ENCODE assay signal across 8 mouse cellular contexts in the genomic region with DNA sequence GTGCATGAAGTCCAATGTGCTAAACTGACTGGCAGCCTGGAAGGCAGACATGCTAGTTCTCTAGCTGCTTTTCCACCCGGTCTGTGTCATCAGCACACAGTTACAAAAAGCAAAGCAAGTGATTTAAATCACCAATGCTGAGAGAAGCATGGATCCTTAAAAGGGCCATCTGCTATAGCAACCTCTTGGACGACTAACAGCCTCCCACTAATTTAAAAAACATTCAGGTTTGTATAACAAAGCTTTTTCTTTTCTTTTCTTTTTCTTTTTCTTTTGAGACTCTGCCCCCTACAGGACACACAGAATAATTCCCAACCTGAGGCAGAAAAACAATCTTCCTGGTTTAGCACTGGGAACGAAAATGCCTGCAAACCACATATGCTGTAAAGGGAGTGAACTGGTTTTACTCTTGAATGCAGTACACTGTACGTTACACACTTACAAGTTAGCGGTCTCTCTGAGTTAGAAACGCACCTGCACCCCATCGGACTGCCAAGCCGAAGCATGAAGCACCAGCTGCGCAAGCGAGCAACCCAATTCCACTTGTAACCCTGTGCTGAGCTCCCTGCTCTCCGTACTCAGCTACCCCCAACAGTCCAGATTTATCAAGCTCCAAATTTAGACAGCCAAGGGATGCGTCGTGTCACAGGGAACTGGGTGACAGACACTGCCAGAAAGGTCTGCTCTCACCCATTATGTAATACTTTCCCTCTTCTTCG. TPM values are rescaled to one million over a fixed set of nuclear protein-coding genes. Genes with fewer than 3 reads are reported as not detected.
DNase-seq lines count a peak whose midpoint lies in the region; ATAC-seq and TF ChIP-seq lines count a peak whose summit lies in the region.

No protein-coding gene starts in this region.

- H3K4me2 ChIP-seq in embryonic facial prominence, embryonic 14.5 days (ENCODE audit: low read depth, low read length) = 0 out of 2 replicates have a peak overlapping the region, but pooled peaks have one; percentile 6
- H3K4me2 ChIP-seq in hindbrain, embryonic 13.5 days = no peak overlapping the region

- 49% methylated on average over 14 of the region's 14 CpGs for WGBS in embryonic facial prominence, embryonic 14.5 days
- WGBS in hindbrain, embryonic 13.5 days = 52% methylated on average over 14 of the region's 14 CpGs

- H3K4me1 ChIP-seq in embryonic facial prominence, embryonic 14.5 days (ENCODE audit: control insufficient read depth, insufficient read depth, low read length) = peaks cover 4% of the 10 kb centered on the region; the same call in 1 of the 2 replicates
- peaks cover 18% of the 10 kb centered on the region for H3K4me1 ChIP-seq in hindbrain, embryonic 13.5 days (replicated peaks)

- no peaks in the 10 kb centered on the region for H3K9me3 ChIP-seq in embryonic facial prominence, embryonic 14.5 days (ENCODE audit: control insufficient read depth, low read length)
- H3K9me3 ChIP-seq in hindbrain, embryonic 13.5 days = no peaks in the 10 kb centered on the region

- no peak overlapping the region for H3K9ac ChIP-seq in embryonic facial prominence, embryonic 14.5 days (ENCODE audit: low read depth, low read length)
- H3K9ac ChIP-seq in hindbrain, embryonic 13.5 days = no peak overlapping the region

- POLR2A ChIA-PET in Patski (lab: Charles Lee) = no interaction called here

- H3K4me3 ChIP-seq in embryonic facial prominence, embryonic 14.5 days (ENCODE audit: low read depth, low read length) = no peak overlapping the region
- no peak overlapping the region for H3K4me3 ChIP-seq in hindbrain, embryonic 13.5 days
- peak overlapping the region; percentile 2; the same call in 1 of the 2 replicates for H3K4me3 ChIP-seq in left cerebral cortex, adult 2 months

- DNase-seq in gastrocnemius, postnatal 25 days = peak; percentile 28
- no peak for DNase-seq in gastrocnemius, postnatal 14 days
- no peak for DNase-seq in Patski (ENCODE audit: low read depth, low spot score)
- peak; percentile 75 for DNase-seq in embryonic facial prominence, embryonic 14.5 days (ENCODE audit: low spot score)
- DNase-seq in left cerebral cortex, adult 2 months (ENCODE audit: extremely low spot score in 1 of 2, low spot score in 2 of 2) = peak; percentile 38 to 50
- peak; percentile 44 for DNase-seq in naive thymus-derived CD4-positive, alpha-beta T cell, adult 2 months (ENCODE audit: low read depth)
- no peak for DNase-seq in spleen, postnatal 36 days (ENCODE audit: low spot score in 2 of 2)

- ATAC-seq in Patski = no peak
- ATAC-seq in embryonic facial prominence, embryonic 14.5 days (ENCODE audit: low read depth) = peak; percentile 58
- peak; percentile 59; the same call in 1 of the 2 replicates for ATAC-seq in hindbrain, embryonic 13.5 days (ENCODE audit: low FRiP score)

- H3K27me3 ChIP-seq in Patski = no peaks in the 10 kb centered on the region
- 0 out of 2 replicates have a peak, but pooled peaks cover 4% of the 10 kb centered on the region for H3K27me3 ChIP-seq in embryonic facial prominence, embryonic 14.5 days (replicated peaks; ENCODE audit: control insufficient read depth, insufficient read depth, low read length)
- peaks cover 54% of the 10 kb centered on the region for H3K27me3 ChIP-seq in hindbrain, embryonic 13.5 days

- H3K36me3 ChIP-seq in embryonic facial prominence, embryonic 14.5 days (ENCODE audit: control insufficient read depth, insufficient read depth, low read length) = peaks cover 5% of the 10 kb centered on the region
- H3K36me3 ChIP-seq in hindbrain, embryonic 13.5 days = peaks cover 13% of the 10 kb centered on the region

- intact Hi-C loops in gastrocnemius, postnatal 14 days (cut with DNase I; ENCODE audit: low total_unique reads) = loop anchor here (5.0 kb wide), 2 partner anchors 182 to 197 kb away; partner anchors contain the start of gene Fzd5
- intact Hi-C loops in left cerebral cortex, adult 2 months (cut with DNase I) = loop anchor here (2.0 to 5.0 kb wide), 5 partner anchors 67 to 302 kb away; partner anchors contain the start of genes Fzd5 and Mettl21a

- no peak overlapping the region; the same call in 1 of the 2 replicates for H3K27ac ChIP-seq in embryonic facial prominence, embryonic 14.5 days (replicated peaks; ENCODE audit: low read depth, low read length)
- H3K27ac ChIP-seq in hindbrain, embryonic 13.5 days = no peak overlapping the region
- H3K27ac ChIP-seq in left cerebral cortex, adult 2 months = peak overlapping the region; percentile 48

- CTCF ChIA-PET in Patski (lab: Charles Lee) = interaction anchor here (0.7 to 2.1 kb wide), 36 partner anchors 10 to 302 kb away, joined by 3 to 18 read pairs (median 4); partner anchors contain the start of genes Fzd5 and Mettl21a

- in situ Hi-C loops in Patski (cut with MboI; ENCODE audit: low pct_unique_long_range_greater_than_20kb) = no loop called here

- TF ChIP-seq CTCF in Patski (IDR thresholded peaks at IDR 0.05) = peak; percentile 68
- TF ChIP-seq CTCF in left cerebral cortex, adult 2 months (IDR thresholded peaks at IDR 0.05) = peak; percentile 83

RNA-seq across cellular contexts. Expression of gene Plekhm3, which starts 37.7 kb away (rescaled TPM):
- total RNA-seq in gastrocnemius, postnatal 25 days (2021) = 1 to 10 TPM; 5.2 to 5.7 TPM
- total RNA-seq in gastrocnemius, postnatal 14 days (2021) = 1 to 10 TPM; 3.9 to 5.1 TPM
- 10.2 TPM for polyA plus RNA-seq in Patski (2021)
- 5.6 and 6.0 TPM in 2 replicates for polyA plus RNA-seq in embryonic facial prominence, embryonic 14.5 days (2014; fragmentation: Nextera tagmentation; extraction: Ambion mirVana)
- 10.9 and 11.1 TPM in 2 replicates for polyA plus RNA-seq in hindbrain, embryonic 13.5 days (2015; fragmentation: Nextera tagmentation; extraction: Ambion mirVana)
- total RNA-seq in left cerebral cortex, adult 2 months (2021) = 10 to 100 TPM; 40.4 to 41.8 TPM

Comparison
In these comparisons a context has a peak if more than half of its experiments do, and no peak if none do; other contexts are left out.
1. DNase-seq: peak in gastrocnemius, postnatal 25 days (single experiment), embryonic facial prominence, embryonic 14.5 days (single experiment), left cerebral cortex, adult 2 months (2 of 2) and naive thymus-derived CD4-positive, alpha-beta T cell, adult 2 months (single experiment); none in gastrocnemius, postnatal 14 days (single experiment), Patski (single experiment) and spleen, postnatal 36 days (0 of 2).
2. RNA of gene Plekhm3, which starts 37.7 kb away (total RNA-seq): 40.4 to 41.8 TPM in left cerebral cortex, adult 2 months; 5.2 to 5.7 TPM in gastrocnemius, postnatal 25 days and 3.9 to 5.1 TPM in gastrocnemius, postnatal 14 days; every median in the first group is over 4 times any median in the second.